Mouse (Mus musculus) left cerebral cortex, adult 8-10 months (tissue): ENCODE measurements around the gene Pdha2. TPM values are rescaled to one million over a fixed set of nuclear protein-coding genes. Genes with fewer than 3 reads are reported as not detected.

ENCODE experiments used
- DNase-seq, 2 experiments: peaks; one replicate each; pipeline ENCODE4 v3.0.0; 2022; ENCODE audit warnings: low spot score in 2 of 2
- total RNA-seq, 4 experiments: library from RNA; stranded (reverse); gene quantifications; 2 replicates each; pipeline ENCODE4 v1.2.4; 2022

Pdha2 gene
- total RNA-seq, result not detected

GRCm38 (mm10) chr3:141212255-141212654, at the start of gene Pdha2:
Pdha2 (minus strand) TSS chr3:141212355.
- DNase-seq, result no peak

DNA sequence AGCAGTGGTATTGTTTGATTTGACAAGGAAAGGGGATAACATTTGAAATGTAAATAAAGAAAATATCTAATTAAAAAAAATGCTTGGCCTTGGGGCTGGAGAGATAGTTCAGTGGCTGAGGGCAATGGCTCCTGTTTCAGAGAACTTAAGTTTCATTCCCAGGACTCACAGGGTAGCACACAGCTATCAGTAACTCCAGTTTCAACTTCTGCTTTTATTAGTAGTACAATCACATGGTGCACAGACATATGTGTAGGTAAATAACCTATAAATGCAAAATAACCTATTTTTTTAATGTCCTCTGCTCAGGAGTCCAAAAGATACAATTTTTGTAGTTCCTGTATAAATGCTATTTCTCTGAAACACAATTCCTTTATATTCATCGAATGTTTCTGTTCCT, 48.4 kb upstream of the Pdha2 start:
- DNase-seq, result no peak

- peak; percentile 4 to 74 for DNase-seq
These were observed 39.3 kb upstream of the Pdha2 start for GRCm38 (mm10) chr3:141251440-141251839.

- DNase-seq, result no peak
These were observed 32.7 kb upstream of the Pdha2 start for GRCm38 (mm10) chr3:141244725-141245298.

DNA sequence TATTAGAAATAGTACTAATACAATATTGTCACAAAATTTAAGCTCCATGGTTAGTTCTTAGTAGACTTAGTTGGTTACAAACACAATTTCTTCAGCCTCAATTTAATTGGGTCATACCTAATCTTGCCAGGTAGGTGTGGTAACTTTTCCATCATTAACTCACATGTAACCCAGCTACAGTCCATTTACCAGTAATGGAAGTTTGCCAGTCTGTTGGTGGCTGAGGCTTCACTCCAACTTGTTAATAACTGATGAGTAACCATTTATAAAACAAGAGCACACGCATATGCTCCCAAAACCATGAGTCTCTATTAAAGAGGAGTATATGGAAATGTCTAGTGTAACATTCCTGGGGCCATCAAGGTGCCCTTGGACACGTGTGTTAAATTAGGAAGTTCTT, 25.9 kb upstream of the Pdha2 start:
- DNase-seq, result no peak

- DNase-seq, result no peak
These were observed 17.0 kb upstream of the Pdha2 start for GRCm38 (mm10) chr3:141229148-141229547.

- no peak for DNase-seq
These were observed 10.2 kb upstream of the Pdha2 start for GRCm38 (mm10) chr3:141222339-141222738.

GRCm38 (mm10) chr3:141218561-141218960, 6.4 kb upstream of the Pdha2 start:
- DNase-seq, result no peak

GRCm38 (mm10) chr3:141216999-141217398, 4.8 kb upstream of the Pdha2 start:
- DNase-seq, result no peak

GRCm38 (mm10) chr3:141216237-141216636, 4.1 kb upstream of the Pdha2 start:
- no peak for DNase-seq

DNA sequence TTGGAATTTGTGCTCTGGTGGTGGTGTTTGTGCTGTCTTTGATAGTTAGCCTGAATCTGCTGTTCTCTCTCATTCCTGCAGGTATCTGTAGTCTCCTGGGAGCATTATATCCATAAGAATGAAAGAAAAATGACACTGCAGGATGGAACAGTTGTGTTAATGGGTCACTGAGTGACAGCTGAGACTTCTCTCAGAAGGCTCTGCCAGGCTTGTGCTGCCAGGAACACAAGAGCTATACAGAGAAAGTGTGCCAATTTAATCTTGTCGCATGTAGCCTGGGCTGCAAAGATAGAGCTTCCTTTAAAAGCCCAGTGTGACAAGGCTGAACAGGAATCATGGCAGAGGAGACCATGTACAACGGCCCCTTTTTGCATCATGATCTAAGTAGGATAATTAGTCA, 2.6 kb upstream of the Pdha2 start:
- DNase-seq, result no peak

GRCm38 (mm10) chr3:141214197-141214596, 2.0 kb upstream of the Pdha2 start:
- DNase-seq, result no peak

DNA sequence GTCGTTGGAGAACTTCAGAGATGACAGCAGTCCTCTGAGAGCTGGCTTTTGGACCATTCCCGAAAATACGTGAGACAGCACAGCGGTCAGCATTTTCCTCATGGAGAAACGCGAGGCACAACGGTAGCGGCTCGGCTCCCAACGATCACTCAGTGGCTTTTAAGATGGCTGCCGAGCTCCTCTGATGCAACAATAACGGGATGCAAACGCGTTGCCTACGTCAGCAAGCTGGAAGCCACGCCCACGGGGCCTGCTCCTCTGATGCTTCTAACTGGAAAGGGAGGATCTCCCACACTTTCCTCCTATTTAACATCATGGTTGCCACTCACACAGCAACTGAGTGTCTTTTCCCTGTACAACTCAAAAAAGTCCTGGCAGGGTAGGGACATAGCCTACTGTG, 511 bp downstream of the Pdha2 start:
- no peak for DNase-seq

DNA sequence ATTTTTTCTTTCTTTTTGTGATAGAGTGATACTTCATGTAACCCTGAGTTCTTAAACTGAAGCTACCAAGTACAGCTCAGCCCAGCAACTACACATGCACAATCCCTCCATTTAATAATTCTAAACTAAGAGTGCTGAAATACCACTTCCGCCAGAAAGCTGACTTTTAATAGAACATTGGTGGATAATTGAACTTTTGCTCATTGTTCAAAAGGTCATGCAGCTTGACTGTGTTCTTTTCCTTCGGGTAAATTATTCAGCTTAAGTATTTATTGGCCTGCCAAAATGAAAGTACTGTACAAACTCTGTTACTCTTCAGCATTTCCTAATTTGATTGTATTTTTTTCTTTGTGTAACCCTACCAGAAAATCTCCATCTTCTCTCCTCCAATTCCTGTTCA, 10.4 kb downstream of the Pdha2 start:
- no peak for DNase-seq

GRCm38 (mm10) chr3:141197308-141197861, 14.8 kb downstream of the Pdha2 start:
- DNase-seq, result no peak

DNA sequence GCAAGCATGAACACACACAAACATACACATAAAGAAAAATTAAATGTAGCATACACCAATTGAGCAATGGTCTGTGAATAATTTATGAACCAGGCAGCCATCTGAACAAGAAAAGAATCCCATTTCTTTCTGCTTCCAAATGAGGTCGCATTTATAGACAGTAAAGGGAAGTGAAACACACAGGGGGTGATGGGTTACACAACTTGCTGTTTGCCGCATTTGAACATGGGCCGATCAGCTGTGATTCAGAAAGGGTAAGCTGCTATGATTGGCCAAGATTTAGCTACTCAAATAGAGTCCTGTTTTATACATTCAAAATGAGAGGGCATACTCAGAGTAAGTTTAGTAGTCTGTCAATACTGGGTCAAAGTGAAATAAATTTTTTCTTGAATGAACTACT, 20.5 kb downstream of the Pdha2 start:
- no peak for DNase-seq

DNA sequence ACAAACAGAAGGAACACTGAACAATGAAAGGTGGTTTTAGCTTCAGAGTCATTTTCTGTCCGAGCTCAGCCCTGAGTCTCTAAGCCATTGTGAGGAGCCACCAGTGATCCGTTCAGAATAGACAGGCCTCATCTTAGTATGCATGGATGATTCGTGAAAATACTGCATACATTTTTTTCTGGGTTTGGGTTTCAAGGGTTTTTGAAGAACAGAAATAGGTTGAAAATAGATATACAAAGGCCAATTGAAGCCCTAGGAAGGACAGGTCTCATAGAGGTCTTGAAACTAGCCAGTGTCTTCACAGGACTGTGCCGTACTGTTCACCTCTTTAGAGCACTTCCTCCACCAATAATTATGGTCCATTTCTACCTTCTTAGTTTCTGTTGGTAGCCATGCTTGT, 21.7 kb downstream of the Pdha2 start:
- DNase-seq, result no peak

DNA sequence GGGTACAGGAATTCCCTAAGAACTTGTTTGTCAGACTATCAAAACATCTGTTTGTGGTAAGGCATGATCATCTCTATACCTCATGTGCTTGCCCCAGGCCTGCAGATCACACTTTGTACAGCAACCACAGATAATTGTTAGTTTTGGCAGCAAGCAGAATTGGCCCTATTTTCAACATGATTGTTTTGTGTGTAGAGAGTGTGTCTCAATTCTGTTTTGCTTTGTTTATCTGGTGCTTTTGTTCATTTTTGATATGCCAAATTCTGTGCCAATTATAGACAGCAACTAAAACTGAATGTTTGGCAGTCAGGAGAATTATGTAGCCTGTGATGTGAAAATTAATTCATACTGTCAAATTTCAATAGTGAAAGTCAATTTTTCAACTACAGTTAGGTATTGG, 51.2 kb downstream of the Pdha2 start:
- DNase-seq, result no peak
